Mouse (Mus musculus): ENCODE data around the gene Aldh2. TPM values are rescaled to one million over a fixed set of nuclear protein-coding genes. Genes with fewer than 3 reads are reported as not detected.
A peak's percentile ranks its signal among the peaks of the same experiment; 100 is the strongest.

Gene Aldh2
- polyA plus RNA-seq, 1 experiment from 2014 or later, result 95.0 TPM

- Histone ChIP-seq H3K9me3 (replicated peaks) (no peaks in the 10 kb centered on the region), H3K4me3 (no peak overlapping the region), H3K36me3 (peaks cover 14% of the 10 kb centered on the region; the same call in 1 of the 2 replicates), H3K4me1 (replicated peaks) (peaks cover 7% of the 10 kb centered on the region), H3K4me2 (no peak overlapping the region), H3K27me3 (no peaks in the 10 kb centered on the region), H3K9ac (no peak overlapping the region), H3K27ac (no peak overlapping the region)
- 95% methylated on average over 11 of the region's 11 CpGs for WGBS
- ATAC-seq (replicated peaks; ENCODE audit: insufficient number of reproducible peaks, insufficient read depth, low FRiP score, low read depth), result no peak
These were observed 17.8 kb downstream of the Aldh2 start for GRCm38 (mm10) chr5:121575867-121576266.

GRCm38 (mm10) chr5:121574145-121574544 is 19.5 kb downstream of the Aldh2 start:
- Histone ChIP-seq H3K4me3 (no peak overlapping the region), H3K27me3 (no peaks in the 10 kb centered on the region), H3K4me2 (no peak overlapping the region), H3K9me3 (replicated peaks) (no peaks in the 10 kb centered on the region), H3K9ac (no peak overlapping the region), H3K27ac (no peak overlapping the region), H3K36me3 (peaks cover 3% of the 10 kb centered on the region; the same call in 1 of the 2 replicates), H3K4me1 (replicated peaks) (peaks cover 7% of the 10 kb centered on the region)
- WGBS, result 87% methylated on average over 13 of the region's 13 CpGs
- ATAC-seq (replicated peaks; ENCODE audit: insufficient number of reproducible peaks, insufficient read depth, low FRiP score, low read depth), result no peak

- Histone ChIP-seq H3K9me3 (replicated peaks) (no peaks in the 10 kb centered on the region), H3K4me3 (no peak overlapping the region), H3K4me1 (replicated peaks) (peaks cover 4% of the 10 kb centered on the region), H3K4me2 (no peak overlapping the region), H3K27me3 (no peaks in the 10 kb centered on the region), H3K36me3 (no peaks in the 10 kb centered on the region), H3K9ac (no peak overlapping the region), H3K27ac (no peak overlapping the region)
- WGBS, result 41% methylated on average over 1 of the region's 1 CpGs
- no peak for ATAC-seq (replicated peaks; ENCODE audit: insufficient number of reproducible peaks, insufficient read depth, low FRiP score, low read depth)
These were observed 22.8 kb downstream of the Aldh2 start for GRCm38 (mm10) chr5:121570787-121571186.

- H3K4me3 ChIP-seq, result no peak overlapping the region
- ATAC-seq (replicated peaks; ENCODE audit: insufficient number of reproducible peaks, insufficient read depth, low FRiP score, low read depth), result no peak
- no peak overlapping the region for H3K4me2 ChIP-seq
- WGBS, result 70% methylated on average over 9 of the region's 9 CpGs
- H3K9me3 ChIP-seq (replicated peaks), result no peaks in the 10 kb centered on the region
- no peaks in the 10 kb centered on the region for H3K36me3 ChIP-seq
- H3K9ac ChIP-seq, result no peak overlapping the region
- peaks cover 4% of the 10 kb centered on the region for H3K4me1 ChIP-seq (replicated peaks)
- no peaks in the 10 kb centered on the region for H3K27me3 ChIP-seq
- H3K27ac ChIP-seq, result no peak overlapping the region
These were observed 23.7 kb downstream of the Aldh2 start for GRCm38 (mm10) chr5:121569881-121570420.

- no peak overlapping the region for H3K27ac ChIP-seq
- H3K27me3 ChIP-seq, result no peaks in the 10 kb centered on the region
- peaks cover 4% of the 10 kb centered on the region for H3K4me1 ChIP-seq (replicated peaks)
- H3K4me2 ChIP-seq, result no peak overlapping the region
- 86% methylated on average over 16 of the region's 16 CpGs for WGBS
- no peak overlapping the region for H3K9ac ChIP-seq
- H3K36me3 ChIP-seq, result no peaks in the 10 kb centered on the region
- H3K9me3 ChIP-seq (replicated peaks), result no peaks in the 10 kb centered on the region
- no peak for ATAC-seq (replicated peaks; ENCODE audit: insufficient number of reproducible peaks, insufficient read depth, low FRiP score, low read depth)
- no peak overlapping the region for H3K4me3 ChIP-seq
These were observed 27.5 kb downstream of the Aldh2 start for GRCm38 (mm10) chr5:121566035-121566681.

- Histone ChIP-seq H3K27me3 (no peaks in the 10 kb centered on the region), H3K36me3 (no peaks in the 10 kb centered on the region), H3K9me3 (replicated peaks) (no peaks in the 10 kb centered on the region), H3K27ac (no peak overlapping the region), H3K4me1 (replicated peaks) (0 out of 2 replicates have a peak, but pooled peaks cover 2% of the 10 kb centered on the region), H3K9ac (0 out of 2 replicates have a peak overlapping the region, but pooled peaks have one; percentile 26), H3K4me3 (no peak overlapping the region), H3K4me2 (peak overlapping the region; percentile 50)
- WGBS, result 13% methylated on average over 11 of the region's 11 CpGs
- no peak for ATAC-seq (replicated peaks; ENCODE audit: insufficient number of reproducible peaks, insufficient read depth, low FRiP score, low read depth)
These were observed 29.1 kb downstream of the Aldh2 start for GRCm38 (mm10) chr5:121564468-121564895.

- 78% methylated on average over 3 of the region's 3 CpGs for WGBS
- no peak for ATAC-seq (replicated peaks; ENCODE audit: insufficient number of reproducible peaks, insufficient read depth, low FRiP score, low read depth)
- H3K27ac ChIP-seq, result no peak overlapping the region
- H3K9me3 ChIP-seq (replicated peaks), result no peaks in the 10 kb centered on the region
- no peaks in the 10 kb centered on the region for H3K36me3 ChIP-seq
- H3K27me3 ChIP-seq, result no peaks in the 10 kb centered on the region
- H3K4me2 ChIP-seq, result no peak overlapping the region
- 0 out of 2 replicates have a peak, but pooled peaks cover 5% of the 10 kb centered on the region for H3K4me1 ChIP-seq (replicated peaks)
- no peak overlapping the region for H3K4me3 ChIP-seq
- no peak overlapping the region for H3K9ac ChIP-seq
These were observed 31.2 kb downstream of the Aldh2 start for GRCm38 (mm10) chr5:121562436-121562835.

GRCm38 (mm10) chr5:121549196-121549595 is 44.4 kb downstream of the Aldh2 start:
- no peak overlapping the region for H3K9ac ChIP-seq
- H3K4me1 ChIP-seq (replicated peaks), result peaks cover 14% of the 10 kb centered on the region
- no peaks in the 10 kb centered on the region for H3K27me3 ChIP-seq
- no peak overlapping the region for H3K4me2 ChIP-seq
- no peak for ATAC-seq (replicated peaks; ENCODE audit: insufficient number of reproducible peaks, insufficient read depth, low FRiP score, low read depth)
- 78% methylated on average over 7 of the region's 7 CpGs for WGBS
- H3K27ac ChIP-seq, result no peak overlapping the region
- no peaks in the 10 kb centered on the region for H3K9me3 ChIP-seq (replicated peaks)
- no peak overlapping the region for H3K4me3 ChIP-seq
- no peaks in the 10 kb centered on the region for H3K36me3 ChIP-seq

- Histone ChIP-seq H3K27ac (no peak overlapping the region), H3K36me3 (no peaks in the 10 kb centered on the region), H3K9me3 (replicated peaks) (no peaks in the 10 kb centered on the region), H3K4me1 (replicated peaks) (peaks cover 22% of the 10 kb centered on the region), H3K4me3 (no peak overlapping the region), H3K27me3 (no peaks in the 10 kb centered on the region), H3K4me2 (no peak overlapping the region), H3K9ac (no peak overlapping the region)
- WGBS, result 96% methylated on average over 3 of the region's 3 CpGs
- no peak for ATAC-seq (replicated peaks; ENCODE audit: insufficient number of reproducible peaks, insufficient read depth, low FRiP score, low read depth)
These were observed 46.5 kb downstream of the Aldh2 start for GRCm38 (mm10) chr5:121547084-121547483.

- 30% methylated on average over 6 of the region's 6 CpGs for WGBS
- Histone ChIP-seq H3K4me3 (peak overlapping the region; percentile 96), H3K27me3 (no peaks in the 10 kb centered on the region), H3K27ac (peak overlapping the region; percentile 92), H3K9me3 (replicated peaks) (no peaks in the 10 kb centered on the region), H3K36me3 (no peaks in the 10 kb centered on the region), H3K4me1 (replicated peaks) (peaks cover 22% of the 10 kb centered on the region), H3K9ac (peak overlapping the region; percentile 97), H3K4me2 (peak overlapping the region; percentile 88)
- no peak for ATAC-seq (replicated peaks; ENCODE audit: insufficient number of reproducible peaks, insufficient read depth, low FRiP score, low read depth)
These were observed 47.1 kb downstream of the Aldh2 start for GRCm38 (mm10) chr5:121546530-121546895.

- Histone ChIP-seq H3K27ac (peak within 1 kb of the TSS; percentile 92), H3K36me3 (no peaks in the 10 kb centered on the region), H3K4me3 (peak within 1 kb of the TSS; percentile 96), H3K4me2 (peak within 1 kb of the TSS; percentile 88), H3K4me1 (replicated peaks) (peaks cover 22% of the 10 kb centered on the region), H3K9ac (peak within 1 kb of the TSS; percentile 97), H3K27me3 (no peaks in the 10 kb centered on the region), H3K9me3 (replicated peaks) (no peaks in the 10 kb centered on the region)
- ATAC-seq (replicated peaks; ENCODE audit: insufficient number of reproducible peaks, insufficient read depth, low FRiP score, low read depth), result peak; percentile 89
- WGBS, result 1% methylated on average over 55 of the region's 55 CpGs
These were observed 47.7 kb downstream of the Aldh2 start, which contains the start of gene Mapkapk5 for GRCm38 (mm10) chr5:121545793-121546529. Mapkapk5 (minus strand) TSS chr5:121545905.
